Mouse (Mus musculus): Measurements from ENCODE around the gene Fbxl2. TPM values are rescaled to one million over a fixed set of nuclear protein-coding genes. Genes with fewer than 3 reads are reported as not detected.

Gene Fbxl2
- total RNA-seq, 2 experiments from 2014 or later, result 0.62 to 1.2 TPM

DNA sequence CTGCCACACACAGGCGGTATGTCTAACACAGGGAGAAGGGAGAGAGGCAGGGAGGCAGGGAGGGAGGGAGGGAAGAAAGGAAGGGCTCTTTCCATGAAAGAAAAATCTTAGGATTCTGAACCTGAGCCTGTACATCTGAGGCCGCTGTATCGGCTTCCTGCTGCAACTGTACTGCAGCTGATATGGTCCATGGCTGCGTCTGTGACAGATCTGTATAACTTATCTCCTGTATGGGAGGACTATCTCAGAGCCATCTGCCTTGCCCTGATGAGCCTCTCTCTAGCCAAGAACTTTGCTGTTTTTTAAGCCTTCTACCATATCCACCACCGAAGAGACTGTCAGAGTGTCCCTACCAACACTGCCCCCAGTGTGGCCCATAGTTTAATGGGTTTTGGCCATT lies 130.2 kb downstream of the Fbxl2 start:
- DNase-seq, result no peak

Other genes with a start within 250 kb of the Fbxl2 start
- 10 to 100 TPM; 21.8 to 23.4 TPM for gene Ubp1, start 115.3 kb downstream of the Fbxl2 start, total RNA-seq (2021)
- 1 to 10 TPM; 1.1 to 1.2 TPM for gene Susd5, start 10.9 kb upstream of the Fbxl2 start, total RNA-seq (2021)

Measured in heart, adult 18-20 months (tissue).